Mouse (Mus musculus) kidney, embryonic 15.5 days (tissue): Measurements from ENCODE around the gene Sdc3. TPM values are rescaled to one million over a fixed set of nuclear protein-coding genes. Genes with fewer than 3 reads are reported as not detected.

Experiments used
- ATAC-seq: fragments of 200-750 bp; cut with Nextera tagmentation; replicated peaks from 2 replicates; pipeline ENCODE4 v1.8.0; 2017; ENCODE audit warnings: moderate TSS enrichment; ENCODE audit not compliant: low FRiP score
- H3K27ac ChIP-seq: fragments of 300-500 bp; sonication (generic); 2 replicates; pipeline ENCODE4 v1.5.1; 2015; ENCODE audit warnings: mild to moderate bottlenecking, inconsistent platforms
- H3K27me3 ChIP-seq: fragments of 300-500 bp; sonication (generic); 2 replicates; pipeline ENCODE4 v1.6.1; 2015; ENCODE audit warnings: inconsistent platforms
- H3K36me3 ChIP-seq: fragments of 300-500 bp; sonication (generic); 2 replicates; pipeline ENCODE4 v1.6.1; 2015; ENCODE audit warnings: inconsistent platforms
- H3K4me1 ChIP-seq: fragments of 300-500 bp; sonication (generic); 2 replicates; pipeline ENCODE4 v1.6.1; 2015; ENCODE audit warnings: inconsistent platforms
- H3K4me2 ChIP-seq: fragments of 300-500 bp; sonication (generic); 2 replicates; pipeline ENCODE4 v1.6.1; 2015; ENCODE audit warnings: moderate library complexity, mild to moderate bottlenecking, inconsistent platforms
- H3K4me3 ChIP-seq: fragments of 300-500 bp; sonication (generic); replicated peaks from 2 replicates; pipeline ENCODE4 v1.5.1; 2015; ENCODE audit warnings: mild to moderate bottlenecking, inconsistent platforms
- H3K9ac ChIP-seq: fragments of 300-500 bp; sonication (generic); 2 replicates; pipeline ENCODE4 v1.6.1; 2015; ENCODE audit warnings: mild to moderate bottlenecking, inconsistent platforms
- H3K9me3 ChIP-seq: fragments of 300-500 bp; sonication (generic); replicated peaks from 2 replicates; pipeline ENCODE4 v1.6.1; 2016; ENCODE audit warnings: inconsistent platforms
- WGBS: fragments of 180-500 bp; shearing (Covaris S2); methylation state at CpG from one replicate; pipeline ENCODE4 v1.1.7; 2015; ENCODE audit warnings: mixed read lengths; 5-methylcytosine and 5-hydroxymethylcytosine counted together
- polyA plus RNA-seq: library from polyadenylated mRNA; unstranded; fragments of >200 nt; fragmentation: Nextera tagmentation; extraction: Ambion mirVana; gene quantifications from 2 replicates; pipeline ENCODE4 v1.2.1, GENCODE M21; 2015

The Sdc3 gene
- 22.3 and 26.5 TPM in 2 replicates for polyA plus RNA-seq

DNA sequence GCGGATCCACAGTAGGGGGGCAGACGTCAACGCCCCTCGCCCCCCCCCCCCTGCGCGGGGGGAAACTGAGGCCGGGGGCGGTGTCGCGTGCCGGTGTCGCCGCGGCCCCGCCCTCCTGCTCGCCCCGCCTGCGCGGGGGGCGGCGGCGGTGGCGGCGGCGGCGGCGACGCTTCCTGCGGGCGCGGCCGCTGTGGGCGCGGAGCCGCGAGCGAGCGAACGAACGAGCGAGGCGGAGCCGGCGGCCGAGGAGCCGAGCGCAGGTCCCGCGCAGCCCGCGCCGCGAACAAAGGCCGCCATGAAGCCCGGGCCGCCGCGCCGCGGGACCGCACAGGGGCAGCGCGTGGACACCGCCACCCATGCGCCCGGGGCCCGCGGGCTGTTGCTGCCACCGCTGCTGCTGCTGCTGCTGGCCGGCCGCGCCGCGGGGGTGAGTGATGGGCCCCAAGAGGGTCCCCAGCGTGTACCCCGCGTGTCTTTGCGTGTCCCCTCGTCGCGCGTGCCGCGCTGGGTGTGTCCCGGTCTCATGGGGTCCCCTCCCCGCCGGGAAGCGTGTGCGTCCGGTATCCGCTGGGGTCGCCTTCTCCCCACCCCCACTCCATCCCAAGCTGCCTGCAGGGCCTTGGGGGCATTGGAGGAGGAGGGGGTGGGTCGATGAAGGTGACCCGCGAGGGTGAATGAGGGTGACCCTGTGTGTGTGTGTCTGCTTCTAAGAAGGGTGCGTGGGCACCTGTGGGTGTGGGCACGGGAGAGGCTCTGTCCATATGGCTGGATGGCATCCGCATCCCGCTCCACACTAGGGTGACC is at the start of gene Sdc3:
Sdc3 (plus strand) TSS at position 162 of the 804 bp plus-strand sequence.
- peaks cover 38% of the 10 kb centered on the region for H3K4me1 ChIP-seq
- peak within 1 kb of the TSS; percentile 88 for H3K4me3 ChIP-seq
- H3K27me3 ChIP-seq = peaks cover 25% of the 10 kb centered on the region
- H3K9me3 ChIP-seq = no peaks in the 10 kb centered on the region
- H3K4me2 ChIP-seq = peak within 1 kb of the TSS; percentile 99
- H3K27ac ChIP-seq = peak within 1 kb of the TSS; percentile 45; the same call in 1 of the 2 replicates
- peak within 1 kb of the TSS; percentile 91 for H3K9ac ChIP-seq
- 0 out of 2 replicates have a peak, but pooled peaks have one; percentile 4 for ATAC-seq
- WGBS = 1% methylated on average over 56 of the region's 99 CpGs
- H3K36me3 ChIP-seq = no peaks in the 10 kb centered on the region

DNA sequence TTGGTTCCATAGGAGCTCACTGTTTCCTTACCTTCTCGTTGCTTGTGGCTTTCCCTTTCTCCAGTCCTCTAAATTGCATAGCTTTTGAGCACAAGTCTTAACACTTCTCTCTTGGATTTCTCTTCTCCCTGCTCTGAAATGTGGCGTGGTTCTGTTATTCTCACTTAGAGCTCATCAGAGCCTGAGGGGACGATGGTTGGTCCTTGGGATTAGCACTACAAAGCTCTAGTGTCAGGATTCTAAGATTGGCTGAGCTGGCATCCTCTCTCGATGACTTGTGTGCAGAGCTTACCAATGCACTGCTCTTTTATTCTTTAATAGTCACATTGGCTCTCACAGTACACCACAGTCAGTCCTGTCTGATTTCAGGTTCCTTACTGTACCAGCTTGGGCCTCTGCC is 48.3 kb upstream of the Sdc3 start:
- WGBS = 85% methylated on average over 4 of the region's 4 CpGs

DNA sequence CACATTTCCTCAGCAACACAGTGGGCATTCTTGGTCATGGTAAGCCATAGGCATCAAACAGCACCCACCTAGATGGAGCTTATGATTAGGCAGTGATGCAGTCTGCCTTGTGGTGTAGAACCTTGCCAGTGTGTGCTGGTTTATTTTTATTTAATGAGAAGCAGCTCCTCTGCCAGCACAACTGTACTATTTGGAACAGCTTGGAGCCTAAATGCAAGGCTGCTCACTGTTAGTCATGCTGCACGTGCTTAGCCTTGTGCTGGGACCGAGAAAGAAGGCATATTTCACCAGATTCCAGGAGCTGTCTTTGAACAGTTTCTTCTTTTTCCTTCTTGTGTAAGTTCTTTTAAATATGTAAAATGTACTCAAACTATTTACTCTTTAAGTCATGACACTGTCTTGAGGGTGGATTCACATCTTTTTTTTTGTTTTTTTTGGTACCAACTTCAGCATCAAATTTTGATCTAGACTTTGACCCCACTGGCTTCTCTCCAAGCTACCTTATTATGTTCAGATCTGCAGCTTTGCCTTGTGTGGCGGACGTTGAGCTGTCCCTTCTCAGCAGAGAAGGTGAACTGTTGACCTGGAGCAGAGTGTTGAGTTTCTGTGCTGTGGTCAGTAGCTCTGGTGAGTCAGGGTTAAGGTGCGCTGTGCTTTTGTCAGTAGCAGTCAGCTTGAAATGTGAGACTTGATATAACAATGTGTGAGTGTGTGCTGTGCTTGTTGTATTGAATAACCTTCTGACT is 46.6 kb upstream of the Sdc3 start:
- 58% methylated on average over 5 of the region's 5 CpGs for WGBS
- ATAC-seq = no peak
- no peak overlapping the region for H3K4me2 ChIP-seq
- 0 out of 2 replicates have a peak, but pooled peaks cover 2% of the 10 kb centered on the region for H3K4me1 ChIP-seq
- H3K9ac ChIP-seq = no peak overlapping the region
- no peaks in the 10 kb centered on the region for H3K27me3 ChIP-seq
- no peak overlapping the region for H3K27ac ChIP-seq
- no peaks in the 10 kb centered on the region for H3K9me3 ChIP-seq
- H3K4me3 ChIP-seq = no peak overlapping the region
- peaks cover 100% of the 10 kb centered on the region for H3K36me3 ChIP-seq

More for the DNA sequence above, 48.3 kb upstream of the Sdc3 start:
- H3K27me3 ChIP-seq = no peaks in the 10 kb centered on the region
- no peak overlapping the region for H3K9ac ChIP-seq
- peaks cover 89% of the 10 kb centered on the region for H3K36me3 ChIP-seq
- H3K27ac ChIP-seq = no peak overlapping the region
- no peak overlapping the region for H3K4me2 ChIP-seq
- no peak for ATAC-seq
- H3K4me3 ChIP-seq = no peak overlapping the region
- H3K4me1 ChIP-seq = no peaks in the 10 kb centered on the region
- H3K9me3 ChIP-seq = no peaks in the 10 kb centered on the region

DNA sequence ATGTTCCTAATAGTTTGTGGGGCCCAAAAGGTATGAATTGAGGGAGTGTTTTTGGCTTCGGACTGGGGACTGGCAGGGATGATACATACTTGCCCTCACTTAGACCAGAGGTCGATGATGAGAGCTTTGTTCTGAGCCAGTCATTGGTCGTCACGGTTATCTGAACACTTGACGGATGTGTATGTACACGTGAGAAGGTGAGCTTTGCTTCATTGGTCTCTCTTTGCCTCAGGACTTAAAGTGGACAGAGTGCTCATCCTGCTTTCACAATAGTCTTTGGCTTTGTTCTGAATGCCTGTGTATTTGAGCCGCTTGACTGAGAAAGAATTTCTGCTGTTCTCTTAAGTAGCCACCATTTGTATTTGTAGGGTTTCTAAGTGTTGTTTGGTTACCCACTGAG is 42.8 kb upstream of the Sdc3 start:
- no peak overlapping the region for H3K4me3 ChIP-seq
- no peak for ATAC-seq

DNA sequence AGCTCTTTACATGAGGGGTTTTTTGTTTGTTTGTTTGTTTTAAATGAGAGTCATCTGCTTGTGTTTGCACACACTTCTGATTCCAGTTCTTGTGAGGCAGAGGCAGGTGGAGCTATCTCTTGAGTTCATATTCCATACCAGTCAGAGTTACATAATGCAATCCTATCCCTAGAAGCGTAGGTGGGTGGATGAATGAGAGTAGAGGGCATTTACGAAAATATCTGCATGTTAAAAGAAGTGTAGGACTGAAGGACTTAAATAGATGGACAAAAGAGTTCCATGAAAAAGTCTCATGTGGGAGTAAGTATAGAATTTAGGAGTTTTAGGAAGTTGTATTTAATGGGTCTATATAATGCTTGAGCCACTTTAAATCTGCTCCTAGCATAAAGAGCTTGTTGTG is 40.4 kb upstream of the Sdc3 start:
- H3K4me3 ChIP-seq = no peak overlapping the region
- WGBS = 93% methylated on average over 2 of the region's 2 CpGs

More for the DNA sequence above, 42.8 kb upstream of the Sdc3 start:
- Histone ChIP-seq H3K9me3 (no peaks in the 10 kb centered on the region), H3K4me2 (no peak overlapping the region), H3K36me3 (peaks cover 99% of the 10 kb centered on the region), H3K27ac (no peak overlapping the region), H3K4me1 (0 out of 2 replicates have a peak, but pooled peaks cover 2% of the 10 kb centered on the region), H3K27me3 (no peaks in the 10 kb centered on the region), H3K9ac (no peak overlapping the region)
- WGBS = 59% methylated on average over 7 of the region's 7 CpGs

DNA sequence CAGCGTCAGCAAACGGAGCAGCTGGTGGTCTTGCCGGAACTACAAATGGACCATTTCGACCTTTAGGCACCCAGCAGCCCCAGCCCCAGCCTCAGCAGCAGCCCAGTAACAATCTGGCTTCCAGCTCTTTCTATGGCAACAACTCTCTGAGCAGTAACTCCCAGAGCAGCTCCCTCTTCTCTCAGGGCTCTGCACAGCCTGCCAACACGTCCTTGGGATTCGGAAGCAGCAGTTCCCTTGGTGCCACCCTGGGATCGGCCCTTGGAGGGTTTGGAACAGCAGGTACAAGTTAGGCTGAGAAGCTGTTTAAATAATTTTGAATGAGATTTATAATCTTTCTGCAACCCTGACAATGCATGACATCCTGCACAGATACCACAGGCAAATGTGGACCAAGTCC is 39.7 kb upstream of the Sdc3 start:
- 73% methylated on average over 7 of the region's 7 CpGs for WGBS
- Histone ChIP-seq H3K36me3 (peaks cover 95% of the 10 kb centered on the region), H3K4me3 (no peak overlapping the region), H3K4me1 (0 out of 2 replicates have a peak, but pooled peaks cover 2% of the 10 kb centered on the region), H3K27me3 (no peaks in the 10 kb centered on the region), H3K9me3 (no peaks in the 10 kb centered on the region), H3K27ac (no peak overlapping the region), H3K4me2 (no peak overlapping the region), H3K9ac (no peak overlapping the region)
- ATAC-seq = no peak

More for the DNA sequence above, 40.4 kb upstream of the Sdc3 start:
- H3K36me3 ChIP-seq = peaks cover 95% of the 10 kb centered on the region
- no peak for ATAC-seq
- no peak overlapping the region for H3K4me2 ChIP-seq
- H3K4me1 ChIP-seq = 0 out of 2 replicates have a peak, but pooled peaks cover 2% of the 10 kb centered on the region
- no peaks in the 10 kb centered on the region for H3K9me3 ChIP-seq
- no peaks in the 10 kb centered on the region for H3K27me3 ChIP-seq
- H3K27ac ChIP-seq = no peak overlapping the region
- H3K9ac ChIP-seq = no peak overlapping the region

DNA sequence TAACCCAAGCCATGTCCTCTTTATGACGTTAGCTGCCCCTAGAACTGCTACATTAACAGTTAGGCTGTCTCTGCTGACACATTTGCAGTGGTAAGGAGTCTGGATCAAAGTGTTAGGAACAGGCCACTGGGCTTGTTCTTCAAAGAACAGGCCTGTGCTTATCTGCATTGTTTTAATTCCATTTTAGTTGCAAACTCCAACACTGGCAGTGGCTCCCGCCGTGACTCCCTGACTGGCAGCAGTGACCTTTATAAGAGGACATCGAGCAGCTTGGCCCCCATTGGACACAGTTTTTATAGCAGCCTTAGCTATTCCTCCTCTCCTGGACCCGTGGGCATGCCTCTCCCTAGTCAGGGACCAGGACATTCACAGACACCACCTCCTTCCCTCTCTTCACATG is 38.6 kb upstream of the Sdc3 start:
- peaks cover 95% of the 10 kb centered on the region for H3K36me3 ChIP-seq
- no peak overlapping the region for H3K27ac ChIP-seq
- H3K4me2 ChIP-seq = no peak overlapping the region
- no peak for ATAC-seq
- 68% methylated on average over 5 of the region's 5 CpGs for WGBS
- no peak overlapping the region for H3K4me3 ChIP-seq
- 0 out of 2 replicates have a peak, but pooled peaks cover 2% of the 10 kb centered on the region for H3K4me1 ChIP-seq
- H3K9me3 ChIP-seq = no peaks in the 10 kb centered on the region
- no peaks in the 10 kb centered on the region for H3K27me3 ChIP-seq
- no peak overlapping the region for H3K9ac ChIP-seq

DNA sequence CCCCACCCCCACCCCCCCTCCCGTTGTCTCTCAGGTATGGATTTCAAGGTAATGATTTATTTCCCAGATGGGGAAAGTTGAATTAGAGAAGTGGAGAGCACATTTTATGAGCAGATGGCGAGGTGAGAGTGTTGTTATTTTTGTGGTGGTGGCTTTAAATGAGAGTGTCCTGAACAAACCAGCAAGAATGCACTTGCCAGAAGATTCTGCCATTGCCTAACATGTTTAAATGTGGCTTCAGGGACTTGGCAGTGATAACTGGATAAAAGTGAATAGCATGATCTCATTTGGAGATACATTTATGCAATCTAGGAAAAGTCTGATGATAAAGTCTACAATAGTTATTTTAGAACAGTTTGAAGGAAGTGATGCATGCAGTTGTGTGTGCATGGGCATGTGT is 37.6 kb upstream of the Sdc3 start:
- no peaks in the 10 kb centered on the region for H3K27me3 ChIP-seq
- no peak overlapping the region for H3K4me2 ChIP-seq
- no peaks in the 10 kb centered on the region for H3K9me3 ChIP-seq
- H3K4me1 ChIP-seq = no peaks in the 10 kb centered on the region
- no peak for ATAC-seq
- no peak overlapping the region for H3K9ac ChIP-seq
- 47% methylated on average over 2 of the region's 2 CpGs for WGBS
- H3K4me3 ChIP-seq = no peak overlapping the region
- no peak overlapping the region for H3K27ac ChIP-seq
- H3K36me3 ChIP-seq = peaks cover 95% of the 10 kb centered on the region

DNA sequence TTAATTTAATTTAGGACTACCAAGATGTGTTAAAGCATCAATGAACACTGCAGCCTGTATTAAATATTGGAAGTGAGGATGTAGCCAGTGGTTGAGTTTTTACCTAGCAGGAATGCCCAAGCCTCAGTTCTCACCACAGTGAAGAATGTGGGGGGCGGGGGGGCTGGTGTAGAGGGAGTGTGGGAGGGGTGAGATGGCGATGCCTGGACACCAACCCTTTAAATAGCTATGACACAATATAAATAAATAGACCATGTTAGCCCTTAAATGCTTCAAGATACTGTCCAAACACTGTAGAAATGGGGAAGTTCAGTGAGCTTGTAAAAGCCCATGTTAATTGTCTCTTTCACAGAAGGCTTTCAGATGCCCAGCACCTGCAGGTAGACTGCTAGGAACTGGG is 32.5 kb upstream of the Sdc3 start:
- no peak for ATAC-seq
- H3K4me3 ChIP-seq = no peak overlapping the region
- H3K27ac ChIP-seq = no peak overlapping the region
- H3K9ac ChIP-seq = no peak overlapping the region
- H3K4me1 ChIP-seq = no peaks in the 10 kb centered on the region
- peaks cover 93% of the 10 kb centered on the region for H3K36me3 ChIP-seq
- no peak overlapping the region for H3K4me2 ChIP-seq
- WGBS = 77% methylated on average over 2 of the region's 2 CpGs
- H3K27me3 ChIP-seq = no peaks in the 10 kb centered on the region
- H3K9me3 ChIP-seq = no peaks in the 10 kb centered on the region

DNA sequence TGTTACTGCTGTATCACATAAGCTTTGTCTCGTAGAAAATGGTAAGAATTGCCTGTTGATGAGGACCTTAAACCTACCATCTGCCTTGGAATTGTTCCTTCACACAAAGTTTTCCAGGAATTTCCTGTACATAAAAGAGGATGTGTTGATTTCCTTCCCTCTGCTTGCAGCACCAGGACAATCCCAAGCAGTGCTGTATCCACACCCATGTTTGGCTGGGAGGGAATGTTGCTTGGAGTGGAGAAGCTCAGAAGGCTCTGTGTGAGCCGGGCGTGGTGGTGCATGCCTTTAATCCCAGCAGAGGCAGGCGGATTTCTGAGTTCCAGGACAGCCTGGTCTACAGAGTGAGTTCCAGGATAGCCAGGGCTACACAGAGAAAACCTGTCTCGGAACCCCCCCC is 30.5 kb upstream of the Sdc3 start:
- no peak for ATAC-seq
- no peak overlapping the region for H3K27ac ChIP-seq
- H3K27me3 ChIP-seq = no peaks in the 10 kb centered on the region
- WGBS = 75% methylated on average over 5 of the region's 5 CpGs
- H3K4me2 ChIP-seq = no peak overlapping the region
- no peaks in the 10 kb centered on the region for H3K9me3 ChIP-seq
- peaks cover 95% of the 10 kb centered on the region for H3K36me3 ChIP-seq
- H3K9ac ChIP-seq = no peak overlapping the region
- H3K4me1 ChIP-seq = no peaks in the 10 kb centered on the region
- no peak overlapping the region for H3K4me3 ChIP-seq

DNA sequence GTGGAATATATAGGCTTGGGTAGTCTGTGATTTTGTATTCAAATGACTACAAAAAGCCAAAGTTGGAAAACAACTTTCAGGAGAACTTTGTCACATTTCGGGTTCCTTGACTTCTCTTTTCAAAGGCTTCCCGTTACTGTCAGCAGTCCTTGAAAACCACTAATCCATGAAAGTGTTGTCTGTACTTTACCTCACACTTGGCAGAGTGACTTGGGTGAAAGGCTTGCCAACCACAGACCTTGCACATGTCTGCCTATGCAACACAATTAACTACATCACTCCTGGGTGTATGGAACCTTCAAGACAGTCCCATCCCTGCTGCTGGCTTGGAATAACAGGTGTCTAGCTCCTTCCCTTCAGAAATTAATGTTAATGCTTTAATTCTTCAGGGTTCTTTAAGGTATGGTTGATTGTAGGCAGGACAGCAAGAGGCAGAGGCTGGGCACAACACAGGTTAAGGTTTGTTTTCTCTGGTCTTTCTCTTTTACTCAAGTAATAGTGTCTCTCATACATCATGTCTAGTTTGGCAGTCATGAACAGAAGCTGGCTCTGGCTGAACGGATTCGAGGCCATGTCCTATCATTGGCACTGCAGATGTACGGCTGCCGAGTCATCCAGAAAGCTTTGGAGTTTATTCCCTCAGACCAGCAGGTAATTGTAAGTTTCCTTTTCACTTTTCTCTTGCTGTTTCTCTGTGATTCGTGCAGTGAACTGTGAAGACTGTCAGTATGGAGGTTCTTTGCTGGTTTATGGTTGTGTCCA is 26.8 kb upstream of the Sdc3 start:
- Histone ChIP-seq H3K9me3 (no peaks in the 10 kb centered on the region), H3K4me1 (no peaks in the 10 kb centered on the region), H3K36me3 (peaks cover 97% of the 10 kb centered on the region), H3K27me3 (no peaks in the 10 kb centered on the region), H3K4me2 (no peak overlapping the region), H3K4me3 (no peak overlapping the region), H3K27ac (no peak overlapping the region), H3K9ac (no peak overlapping the region)
- ATAC-seq = no peak
- WGBS = 85% methylated on average over 7 of the region's 7 CpGs
